Mouse (Mus musculus) ES-Bruce4 (cell line): Measurements from ENCODE around the gene Uroc1.

Source experiments
- CTCF ChIP-seq: IDR thresholded peaks from one replicate; pipeline ENCODE4 v1.8.1; 2011; ENCODE audit warnings: low read depth, low read length
- EP300 ChIP-seq: IDR thresholded peaks from 2 replicates; pipeline ENCODE4 v1.6.1; 2011; ENCODE audit warnings: low read depth, low read length; ENCODE audit not compliant: insufficient read depth
- POLR2A ChIP-seq: IDR thresholded peaks from one replicate; pipeline ENCODE4 v1.8.1; 2011; ENCODE audit warnings: low read length; ENCODE audit not compliant: insufficient read depth

DNA sequence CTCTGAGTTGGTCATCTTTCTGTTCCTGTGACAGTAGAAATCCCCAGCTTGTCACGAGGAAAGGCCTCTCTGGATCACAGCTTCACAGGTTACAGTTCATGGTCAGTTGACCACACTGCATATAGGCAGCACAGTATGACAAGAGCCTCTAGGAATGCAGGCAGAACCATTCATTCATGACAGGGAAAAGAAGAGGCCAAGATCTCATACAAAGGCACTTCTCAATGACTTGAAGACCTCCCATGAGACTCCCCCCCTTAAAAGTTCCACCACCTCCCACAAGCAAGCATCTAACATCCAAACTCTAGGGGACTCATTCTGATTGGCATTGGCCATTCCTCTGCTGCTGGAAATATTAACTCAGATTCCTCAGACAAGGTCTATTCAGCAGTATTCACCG is 26.4 kb downstream of the Uroc1 start:
- TF ChIP-seq CTCF (no peak), EP300 (no peak), POLR2A (no peak)
